Mouse (Mus musculus) ES-Bruce4 (cell line): ENCODE measurements around the gene Spaca4. TPM values are rescaled to one million over a fixed set of nuclear protein-coding genes. Genes with fewer than 3 reads are reported as not detected.

Source experiments
- H3K27ac ChIP-seq: 2 replicates; pipeline ENCODE4 v1.5.1; 2012; ENCODE audit warnings: low read length, inconsistent platforms; ENCODE audit not compliant: insufficient read depth
- H3K27me3 ChIP-seq: 2 replicates; pipeline ENCODE4 v1.6.1; 2012; ENCODE audit warnings: mild to moderate bottlenecking, low read length, inconsistent platforms; ENCODE audit not compliant: control insufficient read depth, poor library complexity, insufficient read depth, severe bottlenecking
- H3K36me3 ChIP-seq: 2 replicates; pipeline ENCODE4 v1.6.1; 2012; ENCODE audit warnings: inconsistent platforms, mild to moderate bottlenecking, low read length, moderate library complexity; ENCODE audit not compliant: control insufficient read depth, poor library complexity, insufficient read depth, severe bottlenecking
- H3K4me1 ChIP-seq: one replicate; pipeline ENCODE4 v1.8.1; 2011; ENCODE audit warnings: low read length; ENCODE audit not compliant: control insufficient read depth, insufficient read depth
- H3K4me3 ChIP-seq: 2 replicates; pipeline ENCODE4 v1.5.1; 2011; ENCODE audit warnings: low read depth, mild to moderate bottlenecking, low read length
- H3K9ac ChIP-seq: 2 replicates; pipeline ENCODE4 v1.6.1; 2012; ENCODE audit warnings: low read depth, mild to moderate bottlenecking, inconsistent platforms; ENCODE audit not compliant: poor library complexity, severe bottlenecking
- H3K9me3 ChIP-seq: replicated peaks from 2 replicates; pipeline ENCODE4 v1.6.1; 2012; ENCODE audit warnings: mild to moderate bottlenecking, low read length, inconsistent platforms; ENCODE audit not compliant: control insufficient read depth, poor library complexity, insufficient read depth, severe bottlenecking
- CTCF ChIP-seq: IDR thresholded peaks from one replicate; pipeline ENCODE4 v1.8.1; 2011; ENCODE audit warnings: low read depth, low read length
- EP300 ChIP-seq: IDR thresholded peaks from 2 replicates; pipeline ENCODE4 v1.6.1; 2011; ENCODE audit warnings: low read depth, low read length; ENCODE audit not compliant: insufficient read depth
- POLR2A ChIP-seq: IDR thresholded peaks from one replicate; pipeline ENCODE4 v1.8.1; 2011; ENCODE audit warnings: low read length; ENCODE audit not compliant: insufficient read depth
- polyA plus RNA-seq: library from polyadenylated mRNA; stranded (reverse); fragments of >200 nt; gene quantifications from 2 replicates; pipeline ENCODE4 v1.2.4, GENCODE M21; 2011; ENCODE audit warnings: low read depth; ENCODE audit not compliant: missing spikeins, insufficient read depth, insufficient read length

Gene Spaca4
- polyA plus RNA-seq, 1 experiment, result not detected

DNA sequence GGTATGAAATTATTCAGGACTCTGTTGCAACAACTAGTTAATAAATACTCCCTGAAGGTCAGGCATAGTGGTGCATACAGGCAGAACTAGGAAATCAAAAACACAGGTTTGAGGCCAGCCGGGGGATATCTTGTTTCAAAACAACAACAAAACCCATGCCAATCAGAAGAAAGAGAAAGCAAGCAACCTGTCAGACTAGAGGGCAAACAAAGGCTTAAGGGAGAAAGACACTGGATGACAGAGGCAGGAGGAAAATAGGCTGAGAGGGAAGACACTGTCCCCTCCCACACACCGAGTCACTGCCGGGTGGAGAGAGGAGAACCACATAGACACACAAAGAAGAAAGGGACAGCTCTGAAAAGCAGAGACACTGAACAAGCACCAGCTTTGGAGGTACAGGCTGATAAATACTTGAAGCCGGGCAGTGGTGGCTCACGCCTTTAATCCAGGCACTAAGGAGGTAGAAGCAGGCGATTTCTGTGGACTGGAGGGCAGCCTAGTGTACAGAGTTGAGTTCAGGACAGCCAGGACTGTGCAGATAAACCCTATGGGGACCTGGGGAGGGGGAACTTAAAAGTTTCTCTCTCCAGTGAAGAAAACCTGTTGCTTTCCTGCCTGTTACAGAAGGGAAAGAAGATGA, 11.6 kb downstream of the Spaca4 start:
- Histone ChIP-seq H3K36me3 (peaks cover 11% of the 10 kb centered on the region), H3K4me1 (peaks cover 3% of the 10 kb centered on the region), H3K27me3 (no peaks in the 10 kb centered on the region), H3K9me3 (no peaks in the 10 kb centered on the region), H3K27ac (no peak overlapping the region), H3K4me3 (peak overlapping the region; percentile 81; the same call in 1 of the 2 replicates), H3K9ac (peak overlapping the region; percentile 43; the same call in 1 of the 2 replicates)
- no peak for TF ChIP-seq EP300
- no peak for TF ChIP-seq POLR2A
- TF ChIP-seq CTCF, result no peak

DNA sequence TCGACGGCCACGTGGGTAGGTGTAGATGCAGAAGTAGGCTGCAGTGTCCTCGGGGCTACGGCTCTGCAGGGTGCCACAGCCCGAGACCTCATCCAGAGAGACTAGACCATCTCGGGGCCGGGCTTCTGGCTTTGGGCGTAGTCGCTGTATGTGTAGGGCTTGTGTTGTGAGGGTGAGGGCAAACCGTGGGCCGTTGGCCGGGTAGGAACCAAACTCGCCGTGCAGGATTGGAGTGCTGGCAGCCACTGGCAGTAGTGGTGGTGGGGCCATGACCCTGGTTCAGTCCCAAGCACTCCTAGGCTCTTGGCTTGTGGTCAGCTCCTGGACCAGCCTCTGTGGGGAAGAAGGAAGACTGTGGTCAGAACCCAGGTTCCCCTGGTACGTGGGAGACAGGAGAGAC, 12.2 kb downstream of the Spaca4 start:
- Histone ChIP-seq H3K9me3 (no peaks in the 10 kb centered on the region), H3K4me1 (peaks cover 5% of the 10 kb centered on the region), H3K36me3 (peaks cover 6% of the 10 kb centered on the region; the same call in 1 of the 2 replicates), H3K9ac (no peak overlapping the region), H3K27ac (no peak overlapping the region), H3K27me3 (no peaks in the 10 kb centered on the region), H3K4me3 (no peak overlapping the region)
- no peak for TF ChIP-seq POLR2A
- no peak for TF ChIP-seq CTCF
- TF ChIP-seq EP300, result no peak

- Histone ChIP-seq H3K27ac (no peak overlapping the region), H3K4me1 (peaks cover 10% of the 10 kb centered on the region), H3K36me3 (peaks cover 6% of the 10 kb centered on the region; the same call in 1 of the 2 replicates), H3K9me3 (no peaks in the 10 kb centered on the region), H3K27me3 (no peaks in the 10 kb centered on the region), H3K9ac (no peak overlapping the region), H3K4me3 (no peak overlapping the region)
- TF ChIP-seq CTCF (no peak), POLR2A (no peak), EP300 (no peak)
Measured at GRCm38 (mm10) chr7:45712022-45712757, 13.4 kb downstream of the Spaca4 start.

DNA sequence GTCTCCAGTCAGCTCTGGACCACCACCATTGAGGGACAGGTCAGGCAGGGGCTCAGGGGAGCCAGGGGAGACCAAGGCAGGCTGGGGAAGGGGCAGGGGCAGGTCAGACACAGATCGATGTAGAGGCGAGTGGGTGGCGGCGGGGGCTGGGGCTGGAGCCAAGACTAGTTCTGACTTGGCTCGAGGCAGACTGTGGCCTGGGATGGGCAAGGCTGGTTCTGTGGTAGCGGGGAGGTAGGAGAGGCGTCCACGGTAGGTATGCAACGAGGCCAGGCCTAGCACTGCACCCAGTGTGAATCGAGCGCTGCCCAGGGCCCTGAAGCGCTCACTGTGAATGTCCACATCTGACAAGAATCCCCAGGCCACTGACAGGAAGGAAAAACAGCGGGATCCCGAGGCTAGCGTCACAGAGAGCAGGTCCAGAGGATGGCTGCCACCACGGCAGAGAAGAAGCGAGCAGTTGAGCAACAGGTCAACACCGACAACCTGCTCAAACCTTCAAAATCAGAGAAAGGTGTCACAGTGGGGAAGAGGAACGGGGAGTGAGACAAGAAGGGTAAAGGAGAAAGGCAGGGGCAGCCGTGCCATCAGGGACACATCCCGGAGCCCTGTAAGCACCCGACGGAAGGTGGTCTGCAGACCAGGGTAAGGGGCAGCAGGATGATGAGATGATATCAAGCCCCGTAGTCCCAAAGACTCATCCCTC, 14.1 kb downstream of the Spaca4 start:
- TF ChIP-seq CTCF (no peak), EP300 (no peak), POLR2A (no peak)
- H3K27me3 ChIP-seq, result no peaks in the 10 kb centered on the region
- H3K9ac ChIP-seq, result no peak overlapping the region
- H3K27ac ChIP-seq, result no peak overlapping the region
- peaks cover 6% of the 10 kb centered on the region; the same call in 1 of the 2 replicates for H3K36me3 ChIP-seq
- no peaks in the 10 kb centered on the region for H3K9me3 ChIP-seq
- H3K4me3 ChIP-seq, result no peak overlapping the region
- H3K4me1 ChIP-seq, result peaks cover 10% of the 10 kb centered on the region

DNA sequence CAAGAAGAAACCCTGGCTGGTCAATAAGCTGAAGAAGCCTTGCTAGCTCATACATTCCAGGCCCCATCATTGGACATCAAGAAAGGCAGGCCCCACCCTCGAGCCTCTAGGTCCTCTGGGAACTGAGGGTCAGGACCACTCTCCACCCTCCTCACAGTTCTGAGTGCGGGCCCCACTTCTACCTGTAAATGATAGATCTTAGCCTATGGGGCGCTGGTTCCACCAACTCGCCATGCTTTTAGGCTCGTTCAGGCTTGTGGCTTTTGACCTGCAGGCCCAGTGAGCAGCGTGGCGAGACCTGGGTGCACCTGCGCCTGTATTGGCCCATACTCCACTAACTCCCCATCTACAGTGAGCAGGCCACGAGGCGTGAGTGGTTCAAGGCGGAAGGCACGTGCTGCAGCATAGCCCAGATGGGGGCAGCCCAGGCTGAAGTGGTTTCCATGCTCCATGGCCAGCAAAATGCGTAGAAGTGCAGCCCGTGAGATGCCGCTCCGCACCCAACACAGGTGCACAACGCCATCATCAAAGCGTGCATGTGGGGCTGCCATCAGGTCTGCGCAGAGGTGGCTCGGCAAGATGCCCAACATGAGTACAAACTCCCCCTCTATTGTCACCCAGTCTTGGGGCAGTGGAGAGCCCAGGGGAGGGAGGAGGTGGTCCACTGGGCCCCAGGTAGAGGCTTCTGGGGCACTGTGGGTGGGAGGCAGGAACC, 15.0 kb downstream of the Spaca4 start:
- Histone ChIP-seq H3K9me3 (no peaks in the 10 kb centered on the region), H3K27ac (no peak overlapping the region), H3K36me3 (peaks cover 6% of the 10 kb centered on the region; the same call in 1 of the 2 replicates), H3K4me1 (peaks cover 10% of the 10 kb centered on the region), H3K27me3 (no peaks in the 10 kb centered on the region), H3K4me3 (no peak overlapping the region), H3K9ac (no peak overlapping the region)
- TF ChIP-seq POLR2A, result no peak
- TF ChIP-seq EP300, result no peak
- no peak for TF ChIP-seq CTCF
